Mouse (Mus musculus) thymus, postnatal 4 days (tissue): ENCODE results near the gene Ocel1.

ENCODE experiments used
- DNase-seq: peaks from one replicate; pipeline ENCODE4 v3.0.0; 2021

Gene Ocel1

DNA sequence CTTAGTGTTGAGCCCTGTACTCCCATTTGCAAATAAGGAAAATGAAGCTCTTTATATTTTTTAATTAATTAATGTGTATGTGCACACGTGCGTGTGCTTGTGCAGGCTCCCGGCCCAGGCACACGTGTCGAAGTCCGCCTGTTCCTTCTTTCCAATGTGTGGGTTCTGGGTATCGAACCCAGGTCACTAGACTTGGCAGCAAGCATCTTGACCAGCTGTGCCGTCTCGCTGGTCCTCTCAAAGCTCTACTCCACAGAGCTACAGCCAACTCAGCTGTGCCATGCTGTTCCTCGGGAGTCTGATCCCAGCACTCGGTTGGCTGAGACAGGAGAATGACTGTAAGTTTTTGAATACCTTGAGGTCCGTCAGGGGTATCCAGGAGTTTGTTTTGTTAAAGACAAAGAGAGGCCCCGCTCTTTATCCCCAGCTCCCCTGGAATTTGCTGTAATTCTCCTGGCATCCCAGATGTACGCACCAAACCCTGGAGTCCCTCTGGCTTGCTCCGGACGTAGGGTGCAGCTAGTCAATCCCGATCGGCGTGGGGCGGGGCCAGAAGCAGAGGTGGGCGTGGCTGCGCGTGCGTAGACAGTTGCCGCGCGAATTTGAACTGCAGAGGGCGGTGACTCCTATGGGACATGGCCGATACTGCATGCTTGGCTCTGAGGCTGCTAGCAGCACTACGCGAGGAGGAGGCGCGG is 34.5 kb downstream of the Ocel1 start, which contains the start of gene Ankle1:
Gene Ankle1 (plus strand): TSS at position 610 of the 698 bp plus-strand sequence.
- peak; percentile 99 for DNase-seq

DNA sequence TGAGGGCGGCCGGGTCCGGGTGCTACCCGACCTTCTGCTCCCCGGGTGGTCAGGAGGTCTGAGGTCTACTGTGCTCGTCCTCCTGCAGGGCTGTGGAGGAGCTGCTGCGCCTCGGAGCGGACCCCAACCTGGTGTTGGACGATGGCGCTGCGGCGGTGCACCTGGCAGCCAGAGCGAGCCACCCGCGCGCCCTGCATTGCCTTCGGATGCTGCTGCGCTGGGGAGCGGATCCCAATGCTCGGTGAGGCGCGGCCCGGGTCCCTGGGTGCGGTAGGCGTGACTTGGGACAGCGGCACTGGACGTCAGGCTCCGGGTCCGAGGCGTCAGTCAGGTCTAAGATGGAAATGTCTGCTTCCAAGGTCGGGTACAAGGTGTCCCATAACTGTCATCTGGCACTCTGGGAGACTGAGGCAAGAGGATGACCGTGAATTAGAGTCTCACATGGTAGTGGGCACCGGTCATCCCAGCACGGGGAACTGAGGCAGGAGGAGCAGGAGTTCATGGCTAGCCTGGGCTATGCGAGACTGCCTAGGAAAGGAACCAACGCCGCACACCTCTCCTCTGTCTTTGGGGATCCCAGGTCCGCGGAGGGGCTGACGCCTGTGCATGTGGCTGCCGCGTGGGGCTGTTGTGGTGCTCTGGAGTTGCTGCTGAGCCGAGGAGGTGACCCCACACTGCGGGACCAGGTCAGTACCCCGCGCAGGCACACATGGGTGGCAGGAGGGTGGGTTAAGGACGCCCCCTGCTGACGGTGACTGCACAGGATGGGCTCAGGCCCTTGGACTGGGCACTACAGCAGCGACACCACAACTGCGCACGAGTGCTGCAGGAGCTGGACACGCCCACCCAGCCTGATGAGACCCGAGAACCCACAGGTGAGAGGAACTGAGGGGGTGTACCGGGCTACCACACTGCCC is 35.3 kb downstream of the Ocel1 start:
- DNase-seq = peak; percentile 80

DNA sequence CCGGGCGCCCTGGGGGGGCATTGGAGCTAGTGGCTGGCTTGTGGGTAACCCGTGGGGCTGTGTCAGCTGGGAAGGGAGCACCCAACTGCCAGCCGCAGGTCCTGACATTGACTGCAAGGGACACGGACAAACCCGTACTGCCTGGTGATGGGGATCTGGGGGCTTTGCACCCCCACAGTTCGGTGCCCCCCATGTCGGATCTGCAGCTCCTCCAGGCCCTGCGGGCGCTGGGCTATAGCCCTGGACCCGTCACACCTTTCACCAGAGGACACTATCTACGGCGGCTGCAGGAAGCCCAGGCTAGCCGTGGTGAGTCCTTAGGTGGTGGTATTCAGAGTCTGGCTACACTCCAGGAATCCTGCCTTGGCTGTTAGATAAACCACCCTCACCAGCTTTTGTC is 36.3 kb downstream of the Ocel1 start:
- no peak for DNase-seq

DNA sequence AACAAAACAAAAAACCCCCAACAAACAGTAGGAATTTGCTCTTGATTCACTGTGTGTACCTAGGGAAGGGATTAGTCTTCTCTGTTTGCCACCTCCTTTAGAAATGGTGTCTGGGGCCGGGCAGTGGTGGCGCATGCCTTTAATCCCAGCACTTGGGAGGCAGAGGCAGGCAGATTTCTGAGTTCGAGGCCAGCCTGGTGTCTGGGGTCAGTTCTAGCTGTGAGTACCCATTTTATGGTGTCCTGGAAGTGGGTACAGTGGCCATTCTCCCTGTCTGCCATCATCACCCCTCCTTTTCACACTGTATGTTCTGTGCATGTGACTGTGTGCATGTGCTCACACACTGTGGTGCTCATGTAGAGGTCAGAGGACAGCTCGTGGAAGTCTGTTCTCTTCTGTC is 37.1 kb downstream of the Ocel1 start:
- no peak for DNase-seq

DNA sequence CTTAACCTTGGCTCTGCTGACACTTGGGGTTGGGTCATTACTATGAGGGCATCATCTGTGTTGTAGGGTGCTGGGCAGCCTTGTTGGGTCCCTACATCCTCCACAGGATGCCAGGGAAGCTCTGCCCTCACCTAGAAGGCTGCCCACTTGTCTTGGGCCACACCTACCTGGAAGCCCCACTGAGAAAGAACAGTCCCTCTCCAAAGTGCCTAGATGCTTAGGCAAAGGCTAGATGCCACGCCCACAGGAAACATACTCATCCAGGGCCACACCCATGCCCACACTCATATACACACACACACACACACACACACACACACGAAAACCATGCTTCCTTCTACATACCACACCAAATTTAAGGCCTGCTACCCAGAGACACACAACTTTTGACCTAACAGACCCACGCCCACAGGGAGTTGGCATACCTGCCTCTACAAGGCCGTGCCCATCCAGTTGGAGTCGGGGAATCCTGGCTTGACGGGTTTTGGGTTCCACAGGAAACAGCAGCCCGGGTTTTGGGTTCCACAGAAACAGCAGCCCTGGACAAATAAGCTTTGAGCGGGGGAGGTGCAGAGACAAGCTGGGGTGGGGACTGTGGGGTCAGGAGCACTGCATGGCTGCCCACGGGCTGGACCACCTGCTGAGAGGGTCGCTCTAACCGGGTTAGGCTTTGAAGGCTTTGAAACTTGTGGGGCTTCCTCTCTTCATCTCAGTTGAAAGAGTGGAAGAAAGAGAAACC is 40.6 kb downstream of the Ocel1 start:
- peak; percentile 57 for DNase-seq

DNA sequence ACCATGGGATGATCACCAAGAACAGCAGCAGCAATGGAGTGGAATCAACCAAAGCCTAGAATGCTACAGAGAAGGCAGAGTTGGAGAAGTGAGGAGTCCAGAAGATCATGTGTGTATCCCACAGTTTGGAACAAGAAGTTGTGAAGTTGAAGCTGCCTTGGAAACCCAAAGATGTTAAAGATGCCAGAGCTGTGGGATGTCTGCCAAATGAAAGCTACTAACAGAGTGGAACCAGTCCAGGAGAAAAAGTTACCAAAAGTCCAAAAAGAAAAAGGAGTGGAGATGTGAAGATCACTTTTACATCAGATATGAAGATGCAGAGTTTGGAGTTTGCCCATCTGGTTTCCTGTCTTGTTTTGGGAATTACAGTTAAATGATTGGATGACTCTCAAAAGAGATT is 51.0 kb downstream of the Ocel1 start:
- no peak for DNase-seq
